Mouse (Mus musculus): ENCODE data around the gene Exoc6b.

DNA sequence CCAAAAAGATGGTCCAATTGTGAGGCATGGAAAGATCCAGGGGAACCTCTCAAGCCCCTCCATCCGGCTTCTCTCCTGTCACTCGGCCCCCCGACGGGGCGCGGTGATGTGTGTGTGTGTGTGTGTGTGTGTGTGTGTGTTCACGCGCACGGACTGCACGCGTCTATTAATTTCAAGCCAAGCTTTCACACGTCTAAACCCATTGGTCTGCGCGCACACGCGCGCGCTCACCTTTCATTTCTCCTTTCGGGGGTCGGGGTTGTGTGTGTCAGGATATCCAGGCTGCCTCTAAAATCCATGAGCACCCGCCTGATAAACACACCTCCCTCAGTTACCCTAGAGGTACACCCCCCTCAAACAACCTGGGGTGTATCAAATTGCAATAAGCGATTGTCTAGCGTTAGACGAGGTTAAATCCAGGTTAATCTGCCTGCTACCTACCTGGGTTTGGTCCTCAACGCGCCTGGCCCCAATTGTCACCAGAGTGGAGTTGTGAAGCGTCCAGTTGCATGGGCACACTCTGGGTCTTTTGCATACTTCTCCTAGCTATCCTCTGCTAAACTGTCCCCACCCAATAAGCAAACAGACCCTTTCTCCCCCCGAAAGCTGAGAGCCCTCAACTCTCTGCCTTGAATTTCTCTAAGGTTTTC, 482.6 kb downstream of the Exoc6b start:
- no peak for TF ChIP-seq CTCF (IDR thresholded peaks at IDR 0.05; ENCODE audit: low read depth, low read length)
- TF ChIP-seq POLR2A (IDR thresholded peaks at IDR 0.05; ENCODE audit: insufficient read depth, low read length) = no peak
- TF ChIP-seq EP300 (IDR thresholded peaks at IDR 0.05; ENCODE audit: insufficient read depth, low read depth, low read length) = no peak
